Mouse (Mus musculus) stomach, embryonic 14.5 days (tissue): ENCODE measurements around the gene Krtcap2. TPM values are rescaled to one million over a fixed set of nuclear protein-coding genes. Genes with fewer than 3 reads are reported as not detected.

ENCODE experiments used
- ATAC-seq: fragments of 200-750 bp; cut with Nextera tagmentation; 2 replicates; pipeline ENCODE4 v1.8.0; 2017; ENCODE audit warnings: low read depth, moderate TSS enrichment; ENCODE audit not compliant: insufficient number of reproducible peaks, insufficient read depth, low FRiP score
- H3K27ac ChIP-seq: fragments of 300-500 bp; sonication (generic); 2 replicates; pipeline ENCODE4 v1.5.1; 2014; ENCODE audit warnings: mild to moderate bottlenecking, low read length, moderate library complexity, mixed read lengths
- H3K27me3 ChIP-seq: fragments of 300-500 bp; sonication (generic); 2 replicates; pipeline ENCODE4 v1.6.1; 2014; ENCODE audit warnings: low read length, control low read depth, mixed read lengths; ENCODE audit not compliant: control insufficient read depth, insufficient read depth
- H3K36me3 ChIP-seq: fragments of 300-500 bp; sonication (generic); 2 replicates; pipeline ENCODE4 v1.6.1; 2014; ENCODE audit warnings: mild to moderate bottlenecking, control low read depth, low read length, moderate library complexity, mixed read lengths; ENCODE audit not compliant: control insufficient read depth, insufficient read depth
- H3K4me1 ChIP-seq: fragments of 300-500 bp; sonication (generic); 2 replicates; pipeline ENCODE4 v1.6.1; 2014; ENCODE audit warnings: low read length, control low read depth, mixed read lengths; ENCODE audit not compliant: control insufficient read depth, insufficient read depth
- H3K4me2 ChIP-seq: fragments of 300-500 bp; sonication (generic); replicated peaks from 2 replicates; pipeline ENCODE4 v1.6.1; 2014; ENCODE audit warnings: low read depth, low read length, control low read depth
- H3K4me3 ChIP-seq: fragments of 300-500 bp; sonication (generic); 2 replicates; pipeline ENCODE4 v1.5.1; 2014; ENCODE audit warnings: low read depth, low read length, control low read depth
- H3K9ac ChIP-seq: fragments of 300-500 bp; sonication (generic); replicated peaks from 2 replicates; pipeline ENCODE4 v1.6.1; 2014; ENCODE audit warnings: low read depth, mild to moderate bottlenecking, control low read depth, low read length, moderate library complexity, mixed read lengths
- H3K9me3 ChIP-seq: fragments of 300-500 bp; sonication (generic); 2 replicates; pipeline ENCODE4 v1.6.1; 2016; ENCODE audit warnings: low read depth, low read length, control low read depth; ENCODE audit not compliant: control insufficient read depth
- WGBS: fragments of 180-500 bp; shearing (Covaris S2); extraction: QIAGEN DNeasy Blood & Tissue Kit; methylation state at CpG from one replicate; pipeline ENCODE4 v1.1.7; 2014; 5-methylcytosine and 5-hydroxymethylcytosine counted together
- microRNA counts: library from miRNA; unstranded; fragments of <30 nt; microRNA quantifications from one replicate; lab custom pipeline; 2016
- microRNA-seq: library from miRNA; unstranded; fragments of <30 nt; microRNA quantifications from one replicate; pipeline ENCODE4, GENCODE M21; 2016
- polyA plus RNA-seq: library from polyadenylated mRNA; unstranded; fragments of >200 nt; fragmentation: Nextera tagmentation; extraction: Ambion mirVana; gene quantifications from 2 replicates; pipeline ENCODE4 v1.2.1, GENCODE M21; 2014

Gene Krtcap2
- polyA plus RNA-seq, 1 experiment from 2014 or later, result 314 TPM

DNA sequence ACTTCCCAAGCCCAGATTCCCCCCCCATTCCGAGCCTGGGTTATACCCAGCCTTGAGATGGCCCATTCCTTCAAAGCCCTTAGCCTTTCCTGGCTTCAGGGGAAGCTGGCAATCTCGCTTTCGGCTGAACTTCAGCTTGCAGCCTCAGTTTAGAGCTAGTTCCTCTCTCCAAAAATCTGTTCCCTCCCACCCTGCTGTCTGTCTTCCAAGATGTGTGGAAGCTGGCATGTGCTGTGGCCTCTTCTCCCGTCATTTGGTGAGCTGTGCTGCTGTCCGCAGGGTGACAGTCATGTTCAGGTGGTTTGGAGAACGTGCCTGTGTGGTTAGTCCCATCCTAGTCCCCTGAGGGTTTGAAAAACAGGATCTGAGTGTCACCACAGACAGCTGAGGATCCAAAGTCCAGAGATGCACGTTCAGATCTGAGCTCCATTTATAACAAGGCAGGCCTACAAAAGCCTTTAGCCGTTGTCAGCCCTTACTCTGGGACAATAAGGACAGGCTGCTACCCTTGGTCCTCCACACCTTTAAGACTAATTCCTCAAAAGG, 50.0 kb downstream of the Krtcap2 start:
- ATAC-seq, result no peak

DNA sequence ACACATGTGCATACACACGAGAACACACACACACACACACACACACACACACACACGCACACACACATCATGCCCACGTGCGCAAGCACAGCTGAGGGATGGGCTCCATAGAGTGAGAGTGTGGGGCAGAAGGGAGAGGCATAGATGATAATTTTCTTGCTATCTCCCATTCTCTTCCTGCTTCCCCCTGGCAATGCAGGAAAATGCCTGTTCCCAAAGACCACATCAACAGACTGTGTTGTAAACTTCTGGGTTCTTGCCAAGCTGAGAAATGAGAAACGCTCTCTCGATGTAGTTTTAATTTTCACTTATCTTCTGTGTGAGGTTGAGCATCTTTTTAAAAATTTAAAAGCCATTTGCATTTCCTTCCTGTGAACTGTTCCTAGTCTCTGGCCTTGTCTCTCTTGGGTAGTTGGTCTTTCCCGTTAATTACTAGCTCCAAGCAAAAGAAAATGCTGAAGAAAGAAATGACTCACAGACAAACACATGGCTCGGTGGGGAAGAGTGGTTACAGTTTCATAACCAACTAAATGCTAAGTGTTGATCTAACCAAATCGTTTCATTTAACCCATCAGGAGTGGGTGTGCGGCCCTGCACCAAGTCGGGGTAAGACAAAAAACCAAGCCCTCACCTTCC, 51.1 kb downstream of the Krtcap2 start:
- Histone ChIP-seq H3K4me1 (no peaks in the 10 kb centered on the region; the same call in 1 of the 2 replicates), H3K4me3 (no peak overlapping the region), H3K27ac (no peak overlapping the region), H3K9ac (no peak overlapping the region), H3K36me3 (no peaks in the 10 kb centered on the region), H3K9me3 (no peaks in the 10 kb centered on the region), H3K4me2 (no peak overlapping the region), H3K27me3 (no peaks in the 10 kb centered on the region)
- no peak for ATAC-seq
- WGBS, result 82% methylated on average over 11 of the region's 11 CpGs

More for the DNA sequence above, 50.0 kb downstream of the Krtcap2 start:
- 77% methylated on average over 8 of the region's 8 CpGs for WGBS
- H3K27ac ChIP-seq, result no peak overlapping the region
- no peak overlapping the region for H3K4me2 ChIP-seq
- H3K4me3 ChIP-seq, result no peak overlapping the region
- H3K4me1 ChIP-seq, result no peaks in the 10 kb centered on the region; the same call in 1 of the 2 replicates
- no peaks in the 10 kb centered on the region for H3K36me3 ChIP-seq
- no peaks in the 10 kb centered on the region for H3K27me3 ChIP-seq
- no peaks in the 10 kb centered on the region for H3K9me3 ChIP-seq
- H3K9ac ChIP-seq, result no peak overlapping the region

DNA sequence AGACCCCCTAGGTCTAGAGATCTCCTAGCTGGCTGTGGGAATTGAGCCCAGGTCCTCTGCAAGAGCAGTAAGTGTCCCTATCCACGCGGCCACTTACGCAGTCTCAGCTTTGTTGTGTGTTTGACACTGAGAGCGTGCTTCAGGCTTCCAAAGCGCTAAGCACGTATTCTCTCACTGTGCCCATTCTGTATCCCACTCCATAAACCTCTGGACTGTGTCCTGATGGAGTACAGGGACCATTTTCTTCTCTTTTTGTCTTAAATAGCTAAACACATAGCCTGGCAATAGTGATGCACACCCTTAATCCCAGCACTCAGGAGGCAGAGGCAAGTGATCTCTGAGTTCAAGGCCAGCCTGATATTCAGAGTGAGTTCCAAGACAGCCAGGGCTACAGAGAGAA, 53.1 kb downstream of the Krtcap2 start:
- Histone ChIP-seq H3K4me3 (no peak overlapping the region), H3K4me2 (no peak overlapping the region), H3K4me1 (no peaks in the 10 kb centered on the region; the same call in 1 of the 2 replicates), H3K9me3 (no peaks in the 10 kb centered on the region), H3K27me3 (no peaks in the 10 kb centered on the region), H3K27ac (no peak overlapping the region), H3K9ac (no peak overlapping the region), H3K36me3 (no peaks in the 10 kb centered on the region)
- ATAC-seq, result no peak
- WGBS, result 84% methylated on average over 6 of the region's 6 CpGs

DNA sequence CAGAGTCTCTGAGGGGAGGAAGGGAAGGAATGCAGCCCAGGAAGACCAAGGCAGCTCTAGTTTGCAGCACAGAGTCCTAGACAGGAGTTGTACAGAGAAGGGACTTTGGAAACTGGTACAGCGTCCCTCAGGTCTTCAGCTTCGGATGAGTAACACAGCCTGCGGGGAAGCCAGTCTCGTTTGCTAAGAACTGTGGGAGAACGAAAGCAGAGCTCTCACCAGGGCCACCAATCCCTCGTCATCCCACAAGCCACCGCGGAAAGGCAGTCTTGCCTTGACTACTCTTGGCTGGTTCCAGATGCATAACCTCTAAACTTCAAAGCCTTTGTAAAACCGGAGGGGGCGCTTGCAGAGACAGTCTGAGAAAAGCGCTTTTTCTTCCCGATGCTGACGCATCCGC, 53.7 kb downstream of the Krtcap2 start:
- peak overlapping the region; percentile 44 for H3K4me2 ChIP-seq
- no peak overlapping the region for H3K9ac ChIP-seq
- no peak for ATAC-seq
- WGBS, result 1% methylated on average over 14 of the region's 14 CpGs
- no peak overlapping the region for H3K27ac ChIP-seq
- H3K4me1 ChIP-seq, result no peaks in the 10 kb centered on the region; the same call in 1 of the 2 replicates
- H3K9me3 ChIP-seq, result no peaks in the 10 kb centered on the region
- no peaks in the 10 kb centered on the region for H3K27me3 ChIP-seq
- H3K36me3 ChIP-seq, result no peaks in the 10 kb centered on the region
- H3K4me3 ChIP-seq, result peak overlapping the region; percentile 18

MicroRNAs within 50 kb of the gene (microRNA counts, 519-probe panel; counts per million panel counts)
- microRNA mmu-miR-92b (lab: Ali Mortazavi, UCI), result not detected

Small RNA genes lying within 50 kb of the gene (microRNA-seq; reads per million reads assigned to microRNA genes)
- gene Mir92b, result 309 reads per million, percentile 61 among the genes with 10 or more reads in this experiment

Other genes with a start within 250 kb of the Krtcap2 start
- gene Rusc1, start 152.7 kb upstream of the Krtcap2 start, polyA plus RNA-seq, result 19.2 and 19.5 TPM in 2 replicates
- not detected in 2 replicates for gene Gm43738, start 144.9 kb upstream of the Krtcap2 start, polyA plus RNA-seq
- gene Fdps, start 144.0 kb upstream of the Krtcap2 start, polyA plus RNA-seq, result 247 and 278 TPM in 2 replicates
- 2.8 and 3.3 TPM in 2 replicates for gene Pklr, start 109.8 kb upstream of the Krtcap2 start, polyA plus RNA-seq
- 1.4 and 1.9 TPM in 2 replicates for gene Hcn3, start 85.8 kb upstream of the Krtcap2 start, polyA plus RNA-seq
- 32.7 and 35.1 TPM in 2 replicates for gene Clk2, start 81.2 kb upstream of the Krtcap2 start, polyA plus RNA-seq
- 92.9 and 95.1 TPM in 2 replicates for gene Scamp3, start 68.5 kb upstream of the Krtcap2 start, polyA plus RNA-seq
- 28.3 and 28.7 TPM in 2 replicates for gene Fam189b, start 62.8 kb upstream of the Krtcap2 start, polyA plus RNA-seq
- gene Gba, start 43.0 kb upstream of the Krtcap2 start, polyA plus RNA-seq, result 37.0 and 37.4 TPM in 2 replicates
- 24.2 and 26.4 TPM in 2 replicates for gene Thbs3, start 30.8 kb upstream of the Krtcap2 start, polyA plus RNA-seq
- gene Mtx1, start 18.9 kb upstream of the Krtcap2 start, polyA plus RNA-seq, result 182 and 196 TPM in 2 replicates
- gene Muc1, start 16.9 kb upstream of the Krtcap2 start, polyA plus RNA-seq, result 56.3 and 58.2 TPM in 2 replicates
- gene Trim46, start 343 bp downstream of the Krtcap2 start, polyA plus RNA-seq, result 4.9 and 5.1 TPM in 2 replicates
- 144 and 186 TPM in 2 replicates for gene Dpm3, start 13.4 kb downstream of the Krtcap2 start, polyA plus RNA-seq
- 86.5 TPM in 2 replicates for gene Slc50a1, start 24.6 kb downstream of the Krtcap2 start, polyA plus RNA-seq
- gene Efna1, start 35.2 kb downstream of the Krtcap2 start, polyA plus RNA-seq, result 39.3 and 45.0 TPM in 2 replicates
- gene Efna3, start 77.0 kb downstream of the Krtcap2 start, polyA plus RNA-seq, result 10.9 and 11.6 TPM in 2 replicates
- gene Efna4, start 92.1 kb downstream of the Krtcap2 start, polyA plus RNA-seq, result 24.0 and 25.3 TPM in 2 replicates
- gene Adam15, start 104.0 kb downstream of the Krtcap2 start, polyA plus RNA-seq, result 27.9 and 28.5 TPM in 2 replicates
- 0.18 and 0.42 TPM in 2 replicates for gene Dcst2, start 116.0 kb downstream of the Krtcap2 start, polyA plus RNA-seq
- gene Dcst1, start 119.3 kb downstream of the Krtcap2 start, polyA plus RNA-seq, result 0.11 and 0.55 TPM in 2 replicates
- 4.5 and 5.7 TPM in 2 replicates for gene Zbtb7b, start 148.8 kb downstream of the Krtcap2 start, polyA plus RNA-seq
- gene Lenep, start 156.8 kb downstream of the Krtcap2 start, polyA plus RNA-seq, result 0.55 TPM in 1 of 2 replicates, not detected in the other
- 22.3 and 24.5 TPM in 2 replicates for gene Flad1, start 165.9 kb downstream of the Krtcap2 start, polyA plus RNA-seq
- 470 and 503 TPM in 2 replicates for gene Cks1b, start 172.4 kb downstream of the Krtcap2 start, polyA plus RNA-seq
- 68.7 and 73.2 TPM in 2 replicates for gene Shc1, start 172.5 kb downstream of the Krtcap2 start, polyA plus RNA-seq
- 39.7 and 49.2 TPM in 2 replicates for gene Pygo2, start 184.2 kb downstream of the Krtcap2 start, polyA plus RNA-seq
- 21.7 and 25.3 TPM in 2 replicates for gene Pbxip1, start 190.7 kb downstream of the Krtcap2 start, polyA plus RNA-seq
- 50.4 and 50.5 TPM in 2 replicates for gene Pmvk, start 208.6 kb downstream of the Krtcap2 start, polyA plus RNA-seq